Mouse (Mus musculus) liver, embryonic 14.5 days (tissue): ENCODE measurements at regions not wholly inside any gene's neighbourhood (a gene's known extent, or its start where the extent isn't known, plus 50 kb on each side); places are given as distances from the start of the nearest gene placed in this dataset.

Experiments
- ATAC-seq: fragments of 200-750 bp; cut with Nextera tagmentation; 2 replicates; pipeline ENCODE4 v1.8.0; 2017; ENCODE audit warnings: moderate number of reproducible peaks, mild to moderate bottlenecking, moderate library complexity; ENCODE audit not compliant: insufficient read depth
- DNase-seq, 3 experiments: peaks; one replicate each; pipeline ENCODE4 v3.0.0-alpha.2; 2012 to 2013; ENCODE audit warnings: low read depth in 3 of 3, low spot score in 3 of 3
- H3K27ac ChIP-seq: fragments of 300-500 bp; sonication (generic); 2 replicates; pipeline ENCODE4 v1.5.1; 2014; ENCODE audit warnings: moderate library complexity, mild to moderate bottlenecking, control low read depth, inconsistent platforms
- H3K27me3 ChIP-seq: fragments of 300-500 bp; sonication (generic); 2 replicates; pipeline ENCODE4 v1.6.1; 2014; ENCODE audit warnings: mild to moderate bottlenecking, low read length, moderate library complexity; ENCODE audit not compliant: control insufficient read depth, insufficient read depth
- H3K36me3 ChIP-seq: fragments of 300-500 bp; sonication (generic); replicated peaks from 2 replicates; pipeline ENCODE4 v1.6.1; 2014; ENCODE audit warnings: low read depth; ENCODE audit not compliant: control insufficient read depth, insufficient read depth
- H3K4me1 ChIP-seq, 2 experiments: fragments of 200-500 bp in 1 of 2; fragments of 300-500 bp in 1 of 2; sonication (generic) in 1 of 2; replicated peaks; 2 replicates each; pipeline ENCODE4 v1.6.1; 2012 to 2014; ENCODE audit warnings: antibody characterized with exemption in 1 of 2, inconsistent platforms in 1 of 2, low read length in 1 of 2; ENCODE audit not compliant: control insufficient read depth in 2 of 2, insufficient read depth in 2 of 2
- H3K4me2 ChIP-seq: fragments of 300-500 bp; sonication (generic); 2 replicates; pipeline ENCODE4 v1.6.1; 2014; ENCODE audit warnings: low read depth, mild to moderate bottlenecking, control low read depth, moderate library complexity
- H3K4me3 ChIP-seq, 2 experiments: fragments of 200-500 bp in 1 of 2; fragments of 300-500 bp in 1 of 2; sonication (generic) in 1 of 2; 2 replicates each; pipeline ENCODE4 v1.5.1; 2012 to 2014; ENCODE audit warnings: low read depth in 2 of 2, low read length in 2 of 2, mild to moderate bottlenecking in 2 of 2, control low read depth in 1 of 2, inconsistent platforms in 1 of 2, moderate library complexity in 1 of 2; ENCODE audit not compliant: insufficient read depth in 1 of 2
- H3K9ac ChIP-seq: fragments of 300-500 bp; sonication (generic); replicated peaks from 2 replicates; pipeline ENCODE4 v1.6.1; 2014; ENCODE audit warnings: mild to moderate bottlenecking, control low read depth, moderate library complexity
- H3K9me3 ChIP-seq: fragments of 300-500 bp; sonication (generic); 2 replicates; pipeline ENCODE4 v1.6.1; 2016; ENCODE audit warnings: low read length, mixed read lengths; ENCODE audit not compliant: control insufficient read depth
- CTCF ChIP-seq: IDR thresholded peaks from 2 replicates; pipeline ENCODE4 v1.5.1; 2016; ENCODE audit warnings: antibody characterized with exemption, low read depth, control low read depth
- EP300 ChIP-seq: IDR thresholded peaks from 2 replicates; pipeline ENCODE4 v1.6.1; 2016; ENCODE audit warnings: antibody characterized with exemption, low read depth
- WGBS: fragments of 180-500 bp; shearing (Covaris S2); extraction: QIAGEN DNeasy Blood & Tissue Kit; methylation state at CpG from one replicate; pipeline ENCODE4 v1.1.7; 2014; ENCODE audit not compliant: insufficient replicate concordance; 5-methylcytosine and 5-hydroxymethylcytosine counted together

- no peaks in the 10 kb centered on the region for H3K27me3 ChIP-seq
- H3K4me2 ChIP-seq: no peak overlapping the region
- H3K36me3 ChIP-seq: no peaks in the 10 kb centered on the region
- no peak overlapping the region for H3K9ac ChIP-seq
- DNase-seq (no peak), ATAC-seq (no peak)
- no peak overlapping the region for H3K27ac ChIP-seq
- H3K4me3 ChIP-seq: no peak overlapping the region
- no peaks in the 10 kb centered on the region for H3K4me1 ChIP-seq
- no peaks in the 10 kb centered on the region for H3K9me3 ChIP-seq
- 66% methylated on average over 3 of the region's 3 CpGs for WGBS
- TF ChIP-seq CTCF (no peak), EP300 (no peak)
These were observed 316.4 kb upstream of the Adgrl2 start for GRCm38 (mm10) chr3:149306709-149307108.

DNA sequence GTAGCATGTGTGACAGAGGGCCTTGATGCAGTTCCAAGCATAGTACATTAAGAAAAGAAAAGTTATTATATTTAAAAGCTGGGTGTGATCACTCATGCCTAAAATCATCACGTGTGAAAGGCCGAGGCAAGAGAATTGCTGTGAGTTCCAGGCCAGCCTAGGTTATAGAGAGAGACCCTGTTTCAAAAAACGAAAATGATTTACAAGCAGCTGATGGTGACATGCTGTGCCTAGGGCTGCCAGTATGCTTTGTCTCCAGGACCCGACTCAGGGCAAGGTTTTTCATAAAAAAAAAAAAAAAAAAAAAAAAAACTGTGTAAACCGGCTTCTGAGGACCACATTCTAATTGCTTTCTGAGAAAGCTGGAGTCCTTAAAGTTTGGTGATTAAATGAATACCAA, 315.9 kb upstream of the Adgrl2 start:
- Histone ChIP-seq H3K9me3 (no peaks in the 10 kb centered on the region), H3K27ac (no peak overlapping the region), H3K36me3 (no peaks in the 10 kb centered on the region), H3K9ac (no peak overlapping the region), H3K4me2 (no peak overlapping the region), H3K27me3 (no peaks in the 10 kb centered on the region), H3K4me3 (no peak overlapping the region), H3K4me1 (no peaks in the 10 kb centered on the region)
- ATAC-seq (no peak), DNase-seq (no peak)
- 54% methylated on average over 5 of the region's 5 CpGs for WGBS
- no peak for TF ChIP-seq CTCF
- no peak for TF ChIP-seq EP300

DNA sequence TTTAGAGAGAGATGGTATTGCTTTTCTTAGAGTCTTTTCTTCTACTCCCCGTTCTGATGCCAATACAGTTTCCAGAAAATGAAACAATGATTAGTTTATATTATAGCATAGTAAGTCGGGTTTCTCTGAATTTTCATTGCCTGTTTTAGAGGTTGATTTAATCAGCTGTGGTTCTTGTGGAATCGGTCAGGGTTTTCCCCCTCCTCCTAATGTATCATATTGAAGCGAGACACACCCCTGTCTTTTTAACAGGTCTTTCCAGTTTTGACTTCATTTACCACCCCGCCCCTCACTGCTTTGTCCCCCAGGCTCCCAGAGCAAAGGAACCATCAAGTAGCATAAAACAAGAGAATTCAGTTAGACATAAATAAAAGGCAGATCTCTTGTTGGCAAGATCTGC, 315.1 kb upstream of the Adgrl2 start:
- WGBS: 42% methylated on average over 5 of the region's 5 CpGs
- H3K4me2 ChIP-seq: no peak overlapping the region
- no peaks in the 10 kb centered on the region for H3K9me3 ChIP-seq
- no peak overlapping the region for H3K4me3 ChIP-seq
- DNase-seq: no peak
- no peaks in the 10 kb centered on the region for H3K36me3 ChIP-seq
- no peaks in the 10 kb centered on the region for H3K4me1 ChIP-seq
- no peak for TF ChIP-seq EP300
- no peak for TF ChIP-seq CTCF
- H3K9ac ChIP-seq: no peak overlapping the region
- no peaks in the 10 kb centered on the region for H3K27me3 ChIP-seq
- H3K27ac ChIP-seq: no peak overlapping the region
- no peak for ATAC-seq

- DNase-seq (no peak), ATAC-seq (no peak)
- Histone ChIP-seq H3K27ac (no peak overlapping the region), H3K9me3 (no peaks in the 10 kb centered on the region), H3K9ac (no peak overlapping the region), H3K4me2 (no peak overlapping the region), H3K36me3 (no peaks in the 10 kb centered on the region), H3K4me3 (no peak overlapping the region), H3K4me1 (no peaks in the 10 kb centered on the region), H3K27me3 (no peaks in the 10 kb centered on the region)
- TF ChIP-seq CTCF (no peak), EP300 (no peak)
- WGBS: 49% methylated on average over 6 of the region's 6 CpGs
These were observed 314.7 kb upstream of the Adgrl2 start for GRCm38 (mm10) chr3:149305011-149305413.

GRCm38 (mm10) chr3:149303418-149303817, 313.1 kb upstream of the Adgrl2 start:
- Histone ChIP-seq H3K27me3 (no peaks in the 10 kb centered on the region), H3K4me1 (no peaks in the 10 kb centered on the region), H3K9me3 (no peaks in the 10 kb centered on the region), H3K4me3 (no peak overlapping the region), H3K9ac (no peak overlapping the region), H3K36me3 (no peaks in the 10 kb centered on the region), H3K27ac (no peak overlapping the region), H3K4me2 (no peak overlapping the region)
- ATAC-seq (no peak), DNase-seq (no peak)
- TF ChIP-seq CTCF (no peak), EP300 (no peak)
- WGBS: 72% methylated on average over 5 of the region's 5 CpGs
